Mouse (Mus musculus): ENCODE measurements around the gene Sat2.

Sat2 gene

DNA sequence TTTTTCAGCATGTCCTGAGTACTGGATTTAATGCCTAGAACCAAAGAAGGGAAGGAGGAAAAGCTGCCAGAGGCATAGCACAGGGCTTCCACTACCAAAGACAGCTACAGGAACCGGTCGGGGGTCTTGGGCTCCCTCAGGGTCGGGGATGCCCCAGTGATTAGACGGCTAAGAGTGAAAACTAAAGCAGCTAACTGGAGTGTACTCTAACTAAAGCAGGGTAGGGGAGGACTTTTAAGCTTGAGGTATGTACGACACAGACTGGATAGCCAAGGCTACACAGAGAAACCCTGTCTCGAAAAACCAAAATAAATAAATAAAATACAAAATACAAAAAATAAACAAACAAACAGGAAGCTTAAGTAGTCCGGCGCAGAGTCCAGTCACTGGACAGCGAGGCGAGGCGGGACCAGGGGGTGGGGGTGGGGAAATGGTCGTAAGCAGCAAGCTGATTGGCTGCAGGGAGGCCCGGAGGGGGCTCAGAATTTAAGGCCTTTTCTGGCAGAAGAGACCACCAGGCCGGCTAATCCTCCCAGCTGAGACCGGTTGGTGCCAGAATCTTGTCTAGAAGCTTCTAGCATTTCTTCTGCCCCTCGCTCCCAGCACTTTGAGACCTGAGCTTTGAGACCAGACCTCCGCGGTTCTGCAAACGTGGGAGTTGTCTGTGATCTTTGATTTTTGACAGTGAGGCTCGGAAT lies at the start of gene Sat2:
TSS of gene Sat2 (plus strand) at position 454 of the 698 bp plus-strand sequence.
- DNase-seq (ENCODE audit: low read depth, low spot score), result no peak

DNA sequence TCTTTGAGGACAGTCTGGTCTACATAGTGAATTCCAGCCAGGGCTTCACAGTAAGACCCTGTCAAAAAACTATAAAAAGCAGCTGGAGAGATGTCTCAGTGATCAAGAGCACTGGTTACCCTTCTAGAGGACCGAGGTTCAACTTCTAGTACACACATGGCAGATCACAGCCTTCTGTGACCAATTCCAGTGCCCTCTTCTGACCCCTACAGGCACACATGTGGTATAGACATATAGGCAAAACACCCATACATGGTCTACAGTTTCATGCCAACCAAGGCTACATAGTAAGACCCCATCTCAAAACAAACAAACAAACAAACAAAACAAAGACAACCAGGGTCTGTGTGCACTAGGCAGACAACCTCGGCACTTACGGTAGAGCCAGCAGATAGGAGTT lies 46.6 kb upstream of the Sat2 start:
- peak; percentile 74 for DNase-seq (ENCODE audit: low read depth, low spot score)

DNA sequence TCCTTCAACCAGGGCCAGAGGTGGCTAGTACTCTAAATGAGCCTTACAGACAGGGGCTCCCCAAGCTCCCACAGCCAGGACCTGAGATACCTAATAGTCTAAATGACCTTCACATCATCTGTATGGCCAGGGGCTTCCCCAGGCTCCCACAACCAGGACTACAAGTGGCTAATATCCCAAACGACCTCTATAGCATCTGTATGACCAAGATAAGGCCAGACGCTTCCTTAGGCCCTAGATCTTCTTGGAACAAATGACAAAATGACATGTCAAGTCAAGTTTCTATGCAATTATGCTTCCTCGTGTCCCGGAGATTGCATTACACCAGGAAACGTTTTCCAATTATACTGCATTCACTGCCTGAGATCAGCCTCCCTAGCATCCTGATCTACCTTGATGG lies 45.5 kb upstream of the Sat2 start:
- DNase-seq (ENCODE audit: low read depth, low spot score), result no peak

DNA sequence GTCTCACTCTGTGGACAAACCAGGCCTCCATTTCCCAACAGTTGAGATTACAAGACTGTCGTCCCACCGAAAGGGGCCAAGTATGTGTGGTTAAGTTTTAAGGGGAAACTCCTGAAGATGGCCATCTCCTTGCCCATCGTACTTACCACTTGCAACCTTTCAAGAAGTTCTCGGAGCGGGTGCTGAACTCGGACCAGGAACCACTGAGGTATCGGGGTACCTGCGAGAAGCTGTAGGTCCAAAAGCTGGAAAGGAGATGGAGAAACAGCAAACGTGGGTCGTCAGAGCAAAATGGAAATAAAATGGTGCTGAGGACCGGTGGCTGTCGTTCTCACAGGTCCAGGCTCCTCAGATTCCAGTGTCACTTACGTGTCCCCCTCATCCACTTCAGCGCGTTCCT lies 43.5 kb upstream of the Sat2 start:
- DNase-seq (ENCODE audit: low read depth, low spot score), result peak; percentile 16

DNA sequence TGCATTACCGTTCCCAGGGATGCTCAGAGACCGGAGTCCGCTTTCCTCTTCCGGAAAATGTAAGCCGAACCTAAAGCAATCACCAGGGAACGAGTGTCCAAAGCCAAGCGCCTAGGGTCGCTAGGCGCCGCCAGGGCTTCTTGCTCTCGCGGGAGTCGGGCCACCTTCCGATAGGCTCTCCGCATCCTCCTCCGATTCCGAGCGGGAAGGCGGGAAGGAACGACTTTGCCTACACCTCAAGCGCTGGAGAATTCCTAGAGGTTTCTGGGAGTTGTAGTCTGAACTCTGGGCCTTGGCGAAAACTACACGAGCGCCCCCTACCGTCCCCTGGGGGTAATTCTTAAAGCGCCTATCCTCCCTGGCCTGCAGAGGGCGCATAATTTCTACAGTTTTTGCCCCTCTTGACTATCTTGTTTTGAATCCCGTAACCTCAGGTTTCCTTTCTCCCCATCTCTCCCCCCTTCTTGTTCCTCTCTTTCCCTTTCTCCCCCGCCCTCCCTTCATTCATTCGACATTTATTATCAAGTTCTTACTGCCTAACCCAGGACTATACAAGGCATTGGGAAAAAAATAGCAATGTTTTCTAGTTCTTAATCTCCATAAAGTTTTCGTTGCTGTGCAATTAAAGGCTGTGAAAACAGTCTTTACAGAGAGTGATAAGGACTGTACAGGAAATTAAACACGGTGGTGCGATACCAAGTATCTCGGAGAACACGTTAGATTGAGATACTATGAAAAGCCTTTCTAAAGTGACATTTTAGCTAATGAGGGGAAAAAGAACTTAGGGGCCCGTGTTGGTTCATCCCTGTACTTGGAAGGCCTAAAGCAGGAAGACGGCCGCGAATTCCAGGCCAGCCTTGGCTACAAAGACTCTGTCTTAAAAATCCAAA lies 42.5 kb upstream of the Sat2 start:
- peak; percentile 95 for DNase-seq (ENCODE audit: low read depth, low spot score)

DNA sequence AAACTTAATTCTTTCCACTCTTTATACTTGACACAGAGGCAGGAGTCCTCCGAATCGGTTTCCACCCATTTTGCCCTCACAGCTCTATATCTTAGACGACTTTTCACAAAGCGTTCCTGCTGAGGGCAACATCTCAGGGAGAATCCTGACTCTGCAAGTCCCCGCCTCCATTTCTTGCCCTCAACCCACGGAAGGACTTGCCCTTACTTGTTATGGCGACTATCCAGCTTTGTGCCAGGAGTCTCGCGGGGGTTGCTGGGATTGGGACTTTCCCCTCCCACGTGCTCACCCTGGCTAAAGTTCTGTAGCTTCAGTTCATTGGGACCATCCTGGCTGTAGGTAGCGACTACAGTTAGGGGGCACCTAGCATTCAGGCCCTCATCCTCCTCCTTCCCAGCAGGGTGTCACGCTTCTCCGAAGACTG lies 41.7 kb upstream of the Sat2 start, which contains the start of the genes Wrap53 and Trp53:
TSS of gene Wrap53 (minus strand) at position 165 of the 424 bp plus-strand sequence.
TSS of gene Trp53 (plus strand) at position 269 of the 424 bp plus-strand sequence.
- DNase-seq (ENCODE audit: low read depth, low spot score), result peak; percentile 95

DNA sequence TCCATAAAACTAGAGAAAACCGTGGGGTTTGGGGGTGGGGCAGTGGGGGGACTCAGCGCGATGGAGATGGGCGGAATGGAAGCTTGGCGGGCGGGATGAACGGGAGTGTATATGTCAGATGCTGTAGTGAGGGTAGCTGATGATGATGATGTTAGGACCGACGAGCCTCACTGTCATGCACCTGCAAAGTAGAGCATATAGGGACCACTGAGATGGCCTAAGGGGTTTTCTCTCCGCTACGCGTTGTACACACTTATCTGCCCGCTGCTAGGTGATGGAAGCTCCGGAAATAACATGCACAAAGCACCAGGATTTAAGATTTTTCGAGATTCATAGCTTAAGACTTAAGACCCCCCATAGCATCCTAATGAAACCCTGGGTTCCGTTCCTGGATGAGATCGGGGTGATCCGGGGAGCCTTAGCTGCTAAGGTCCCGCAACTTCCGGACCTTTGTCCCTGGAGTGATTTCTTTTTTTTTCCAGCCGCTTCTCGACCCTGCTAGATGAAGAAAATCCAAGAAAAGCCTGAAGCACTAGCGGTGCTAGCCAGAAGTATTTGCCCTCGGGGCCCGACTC lies 41.2 kb upstream of the Sat2 start:
- DNase-seq (ENCODE audit: low read depth, low spot score), result no peak

DNA sequence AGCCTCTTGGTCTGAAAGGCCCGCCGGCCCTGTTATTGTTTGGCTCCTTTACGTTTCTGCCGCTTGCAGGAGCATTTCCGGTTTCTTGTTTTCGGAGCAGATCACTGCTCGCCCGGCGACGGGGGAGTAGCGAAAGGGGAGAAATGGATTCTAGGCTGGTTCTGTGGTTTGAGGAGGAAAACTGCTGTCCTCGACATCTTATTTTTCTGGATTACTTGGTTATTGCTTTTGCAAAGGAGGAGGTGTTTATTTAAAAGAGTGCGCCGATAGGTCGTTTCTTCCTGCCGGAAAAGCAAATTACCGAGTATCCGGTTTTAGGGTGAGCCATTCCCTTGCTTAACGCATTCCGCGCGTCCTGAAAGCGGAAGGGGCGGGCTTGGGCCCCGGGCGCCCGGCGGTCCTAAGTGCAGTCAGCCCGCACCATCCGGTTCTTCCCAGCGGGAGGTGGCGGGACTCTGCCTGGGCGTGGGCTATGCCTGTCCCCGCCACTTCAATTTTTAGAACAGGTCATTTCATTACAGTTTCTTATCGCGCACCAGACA lies 40.6 kb upstream of the Sat2 start:
- DNase-seq (ENCODE audit: low read depth, low spot score), result peak; percentile 90

DNA sequence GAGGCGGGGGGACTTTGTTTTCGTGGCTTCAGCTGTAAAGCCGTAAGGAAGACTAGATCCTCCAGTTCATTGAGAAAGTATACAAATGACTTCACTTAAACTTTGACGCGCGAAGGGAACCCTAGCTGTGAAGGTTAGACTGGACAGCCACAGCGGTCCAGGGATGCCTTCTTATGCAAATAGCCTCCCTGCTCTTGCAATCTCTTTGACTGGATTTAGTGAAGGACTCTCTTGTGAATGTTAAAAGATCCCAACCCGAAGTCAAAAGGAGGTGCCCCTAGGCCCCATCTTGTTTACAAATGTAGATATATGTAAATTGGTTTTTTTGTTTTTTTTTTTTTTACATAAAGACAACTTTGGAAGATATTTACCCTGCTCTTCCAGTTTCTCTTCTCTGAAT lies 40.0 kb upstream of the Sat2 start:
- DNase-seq (ENCODE audit: low read depth, low spot score), result peak; percentile 26

DNA sequence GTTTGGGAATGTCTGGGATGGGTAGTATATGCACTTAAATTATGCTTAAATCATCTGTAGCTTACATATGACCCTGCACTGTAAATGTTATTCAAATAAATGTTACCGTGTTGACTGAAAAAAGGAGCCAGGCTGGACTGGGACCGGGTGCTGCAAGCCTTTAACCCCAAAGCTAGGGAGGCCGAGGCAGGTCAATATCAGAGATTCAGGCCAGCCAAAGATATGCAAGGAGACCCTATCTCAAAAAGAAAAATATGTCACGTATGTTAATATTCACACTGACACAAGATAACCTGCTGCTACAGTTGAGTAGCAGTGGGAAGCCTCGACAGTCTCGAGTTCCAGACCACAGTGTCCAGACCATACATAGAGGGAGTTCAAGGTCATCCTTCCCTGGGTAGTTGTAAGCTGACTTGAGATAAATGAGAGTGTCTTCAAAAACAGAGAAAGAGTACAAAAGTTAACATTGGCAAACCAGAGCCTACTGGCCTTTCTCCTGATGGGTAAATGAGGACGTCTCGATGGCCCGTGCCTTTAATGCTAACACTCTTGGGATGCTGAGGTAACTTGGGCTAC lies 39.5 kb upstream of the Sat2 start:
- no peak for DNase-seq (ENCODE audit: low read depth, low spot score)

DNA sequence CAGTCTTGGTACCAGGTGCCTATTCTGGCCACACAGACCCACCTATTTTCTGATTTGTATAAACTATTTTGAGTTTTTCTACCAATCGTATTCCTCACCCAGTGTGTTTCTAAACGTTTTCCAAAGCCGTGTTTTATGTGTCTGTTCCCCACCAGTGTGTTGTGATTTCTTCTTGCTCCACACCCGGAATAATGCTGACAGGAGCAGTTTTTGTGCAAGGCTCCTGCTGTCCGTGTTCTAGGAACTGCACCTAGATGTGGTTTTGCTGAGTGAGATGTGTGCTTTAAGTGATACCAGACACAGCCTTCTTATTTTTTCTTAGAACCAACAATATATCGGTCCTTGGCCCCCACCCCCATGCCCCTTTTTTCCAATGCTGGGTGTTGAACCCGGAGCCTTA lies 37.8 kb upstream of the Sat2 start:
- DNase-seq (ENCODE audit: low read depth, low spot score), result no peak

DNA sequence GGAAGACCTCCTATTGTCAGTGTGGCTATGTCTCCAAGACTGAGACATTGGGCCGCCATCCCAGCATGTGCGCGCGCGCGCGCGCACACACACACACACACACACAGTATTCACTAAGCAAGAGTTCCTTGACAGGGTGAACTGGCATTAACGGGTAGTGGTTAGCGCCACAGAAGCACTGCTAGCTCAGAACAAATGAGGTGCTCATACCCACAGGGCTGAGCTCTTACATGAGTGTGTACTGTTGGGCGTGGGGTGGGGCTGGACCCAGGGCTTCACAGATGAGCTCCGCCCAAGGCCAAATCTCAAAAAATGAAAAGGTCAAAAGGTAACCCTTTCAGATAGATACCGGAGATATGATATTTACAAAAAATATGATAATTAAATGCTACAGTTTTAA lies 36.9 kb upstream of the Sat2 start:
- no peak for DNase-seq (ENCODE audit: low read depth, low spot score)

DNA sequence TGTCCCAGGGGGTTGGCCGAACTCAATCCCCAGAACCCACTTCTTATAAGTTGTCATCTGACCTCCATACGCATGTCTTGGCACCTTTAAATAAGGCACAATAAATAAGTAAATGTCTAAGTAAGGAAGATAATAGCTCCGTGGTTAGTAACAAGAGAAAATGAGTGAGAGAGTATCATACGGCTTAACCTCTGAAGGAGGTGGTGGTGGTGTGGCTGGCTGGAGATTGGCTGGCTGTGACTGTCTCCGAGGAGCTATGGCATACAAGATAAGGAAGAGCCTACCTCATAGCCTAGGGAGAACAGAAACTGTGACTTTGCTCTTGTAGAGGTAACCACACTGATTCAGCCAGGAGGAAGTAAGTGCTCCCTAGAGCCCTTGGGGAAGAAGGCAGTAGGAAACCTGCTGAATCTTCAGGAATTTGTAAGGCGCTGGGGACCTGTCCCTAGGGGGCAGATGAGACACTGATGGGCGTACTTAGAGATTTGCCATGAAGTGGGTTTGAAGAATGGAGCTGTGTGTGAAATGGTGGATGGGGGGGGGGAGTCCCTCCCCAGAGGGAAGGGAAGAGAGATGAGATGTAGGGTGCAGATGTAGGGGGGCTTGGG lies 36.0 kb upstream of the Sat2 start:
- DNase-seq (ENCODE audit: low read depth, low spot score), result no peak

DNA sequence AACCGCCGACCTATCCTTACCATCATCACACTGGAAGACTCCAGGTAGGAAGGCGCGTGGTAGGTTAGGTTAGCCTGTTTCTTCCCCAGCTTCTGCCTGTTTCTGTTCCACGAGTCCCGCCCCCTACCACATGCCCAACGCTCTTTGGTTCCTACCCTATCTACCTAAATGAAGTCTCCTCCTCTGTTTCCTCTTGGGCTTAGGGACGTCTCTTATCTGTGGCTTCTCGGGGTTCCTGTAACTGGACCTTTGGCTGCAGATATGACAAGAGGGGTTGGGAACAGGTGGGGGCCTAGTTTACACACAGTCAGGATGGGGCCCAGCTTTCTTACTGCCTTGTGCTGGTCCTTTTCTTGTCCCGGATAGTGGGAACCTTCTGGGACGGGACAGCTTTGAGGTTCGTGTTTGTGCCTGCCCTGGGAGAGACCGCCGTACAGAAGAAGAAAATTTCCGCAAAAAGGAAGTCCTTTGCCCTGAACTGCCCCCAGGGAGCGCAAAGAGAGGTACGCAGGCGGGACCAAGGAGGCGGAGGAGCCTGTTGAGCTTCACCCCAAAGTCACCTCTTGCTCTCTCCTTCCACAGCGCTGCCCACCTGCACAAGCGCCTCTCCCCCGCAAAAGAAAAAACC lies 32.5 kb upstream of the Sat2 start:
- no peak for DNase-seq (ENCODE audit: low read depth, low spot score)

DNA sequence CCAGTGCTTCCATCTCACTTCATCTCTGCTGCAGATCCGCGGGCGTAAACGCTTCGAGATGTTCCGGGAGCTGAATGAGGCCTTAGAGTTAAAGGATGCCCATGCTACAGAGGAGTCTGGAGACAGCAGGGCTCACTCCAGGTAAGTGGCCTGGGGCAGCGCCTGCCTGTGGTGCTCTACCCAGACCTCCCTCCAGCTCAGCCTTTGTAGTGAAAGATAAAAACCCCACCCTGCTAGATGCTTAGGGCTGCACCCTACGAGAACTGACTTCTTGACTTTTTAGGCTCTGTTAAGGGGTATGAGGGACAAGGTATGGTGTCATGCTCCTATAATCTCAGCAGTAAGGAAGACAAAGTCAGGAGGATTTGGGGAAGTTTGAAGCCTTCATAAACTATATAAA lies 31.2 kb upstream of the Sat2 start:
- no peak for DNase-seq (ENCODE audit: low read depth, low spot score)

DNA sequence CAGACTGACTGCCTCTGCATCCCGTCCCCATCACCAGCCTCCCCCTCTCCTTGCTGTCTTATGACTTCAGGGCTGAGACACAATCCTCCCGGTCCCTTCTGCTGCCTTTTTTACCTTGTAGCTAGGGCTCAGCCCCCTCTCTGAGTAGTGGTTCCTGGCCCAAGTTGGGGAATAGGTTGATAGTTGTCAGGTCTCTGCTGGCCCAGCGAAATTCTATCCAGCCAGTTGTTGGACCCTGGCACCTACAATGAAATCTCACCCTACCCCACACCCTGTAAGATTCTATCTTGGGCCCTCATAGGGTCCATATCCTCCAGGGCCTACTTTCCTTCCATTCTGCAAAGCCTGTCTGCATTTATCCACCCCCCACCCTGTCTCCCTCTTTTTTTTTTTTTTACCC lies 30.4 kb upstream of the Sat2 start:
- DNase-seq (ENCODE audit: low read depth, low spot score), result no peak

DNA sequence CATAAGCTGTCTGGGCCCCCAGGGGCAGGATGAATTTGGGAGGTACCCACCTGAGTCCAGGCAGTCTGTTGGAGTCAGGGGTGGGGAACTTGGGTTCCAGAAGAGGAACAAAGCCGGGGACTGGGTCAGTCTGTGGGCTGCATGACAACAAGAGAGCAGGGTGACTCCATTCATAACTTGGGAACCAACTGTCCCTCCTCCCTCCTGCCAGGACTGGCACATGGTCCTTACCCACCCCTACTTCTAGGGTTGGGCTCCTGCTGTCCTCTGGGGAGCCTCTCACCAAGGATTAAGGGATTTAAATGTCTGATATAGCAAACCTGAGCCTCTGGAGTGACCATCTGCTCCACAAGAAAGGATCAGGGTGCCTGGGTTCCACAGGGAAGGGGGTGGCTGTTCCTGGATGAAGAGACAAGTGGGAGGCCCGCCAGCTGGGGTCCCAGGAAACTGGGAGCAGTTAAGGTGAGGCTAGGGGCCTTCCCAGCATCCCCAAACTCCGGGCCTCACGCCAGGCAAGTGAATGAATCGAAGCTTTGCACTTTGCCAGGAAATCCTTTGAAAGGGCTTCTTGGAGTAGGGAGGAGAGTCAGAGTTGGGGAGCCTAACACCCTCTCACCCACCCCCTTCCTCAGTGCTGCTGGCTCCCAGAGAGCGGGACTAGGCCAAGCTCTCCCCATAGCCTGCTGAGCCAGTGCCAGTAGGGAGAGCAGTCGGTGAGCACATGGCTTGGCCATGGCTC lies 29.8 kb upstream of the Sat2 start:
- no peak for DNase-seq (ENCODE audit: low read depth, low spot score)

DNA sequence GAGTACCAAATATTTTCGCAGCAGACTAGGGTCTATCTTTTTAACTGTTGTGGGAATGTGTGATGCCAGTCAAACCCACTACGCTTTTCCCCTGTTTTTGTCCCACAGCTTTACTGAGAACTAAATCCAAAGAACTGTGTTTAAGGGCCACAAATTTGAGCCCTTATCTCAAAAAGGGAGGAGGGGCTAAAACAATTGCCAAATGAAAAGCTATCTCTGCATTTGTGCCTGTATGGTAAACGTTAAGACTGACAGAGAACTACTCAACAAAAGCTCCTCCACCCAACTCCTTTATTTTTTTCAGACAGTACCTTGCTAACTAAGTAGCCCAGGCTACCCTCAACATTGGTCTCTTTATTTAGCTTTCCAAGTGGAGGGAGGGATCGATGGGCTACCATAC lies 29.0 kb upstream of the Sat2 start:
- DNase-seq (ENCODE audit: low read depth, low spot score), result no peak

DNA sequence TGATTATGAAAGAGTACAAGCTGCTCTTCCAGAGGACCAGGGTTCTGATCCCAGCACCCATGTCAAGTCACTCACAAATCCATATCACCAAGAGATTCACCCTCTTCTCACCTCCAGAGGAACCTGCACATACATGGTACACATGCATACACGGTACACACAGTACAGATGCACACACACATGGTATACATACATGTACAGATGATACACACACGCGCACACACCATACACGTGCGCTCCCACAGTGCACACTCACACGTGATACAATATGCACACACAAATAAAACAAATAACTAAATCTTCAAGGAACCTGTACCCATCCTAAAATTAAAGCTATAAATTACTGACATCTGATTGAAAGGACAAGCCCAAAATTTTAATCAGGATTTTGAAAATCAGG lies 27.0 kb upstream of the Sat2 start:
- DNase-seq (ENCODE audit: low read depth, low spot score), result no peak

DNA sequence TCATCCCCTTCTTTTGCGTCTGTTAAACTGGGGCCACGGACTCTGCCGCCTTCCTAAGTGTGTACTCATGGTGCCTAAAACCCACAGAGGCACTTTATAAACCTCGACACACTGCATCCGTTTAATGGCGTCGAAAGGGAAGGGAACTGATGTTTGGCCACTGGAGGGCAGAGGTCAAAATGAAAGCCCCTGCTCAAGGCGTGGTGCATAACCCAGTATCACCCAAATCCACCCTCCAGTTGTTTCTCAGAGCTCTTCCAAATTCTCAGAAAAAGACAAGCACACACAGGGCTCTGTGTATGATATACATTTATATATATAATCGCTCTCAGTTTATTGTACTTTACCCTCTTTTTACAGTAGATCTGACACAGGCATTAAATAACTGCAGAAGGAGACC lies 22.4 kb upstream of the Sat2 start:
- no peak for DNase-seq (ENCODE audit: low read depth, low spot score)

Data from CD4-positive, CD25-positive, alpha-beta regulatory T cell, adult 2 months (primary cell).